Mouse (Mus musculus) intestine, embryonic 14.5 days (tissue): Measurements from ENCODE around the gene Tor3a. TPM values are rescaled to one million over a fixed set of nuclear protein-coding genes. Genes with fewer than 3 reads are reported as not detected.

Experiments used
- polyA plus RNA-seq: library from polyadenylated mRNA; unstranded; fragments of >200 nt; fragmentation: Nextera tagmentation; extraction: Ambion mirVana; gene quantifications from 2 replicates; pipeline ENCODE4 v1.2.1, GENCODE M21; 2014

Tor3a gene
- polyA plus RNA-seq, 1 experiment from 2014 or later = 6.4 TPM

Other genes starting within 250 kb of the Tor3a start
- gene Soat1, start 200.0 kb downstream of the Tor3a start, polyA plus RNA-seq = 62.7 and 64.0 TPM in 2 replicates
- gene Gm10031, start 150.3 kb downstream of the Tor3a start, polyA plus RNA-seq = 0.39 and 0.69 TPM in 2 replicates
- gene Abl2, start 115.6 kb downstream of the Tor3a start, polyA plus RNA-seq = 4.7 and 5.1 TPM in 2 replicates
- gene Fam20b, start 44.7 kb upstream of the Tor3a start, polyA plus RNA-seq = 42.4 and 44.3 TPM in 2 replicates
- 38.7 and 45.9 TPM in 2 replicates for gene Angptl1, start 164.2 kb upstream of the Tor3a start, polyA plus RNA-seq